Mouse (Mus musculus): ENCODE measurements around the gene Actr3b. TPM values are rescaled to one million over a fixed set of nuclear protein-coding genes. Genes with fewer than 3 reads are reported as not detected.

The Actr3b gene
- polyA plus RNA-seq, 1 experiment from 2014 or later: 9.9 TPM

- no peaks in the 10 kb centered on the region for H3K27me3 ChIP-seq (ENCODE audit: control insufficient read depth, insufficient read depth, low read length)
- H3K9ac ChIP-seq (ENCODE audit: low read depth, low read length): no peak overlapping the region
- DNase-seq (ENCODE audit: low spot score): no peak
- no peaks in the 10 kb centered on the region; the same call in 1 of the 2 replicates for H3K4me1 ChIP-seq (replicated peaks; ENCODE audit: control insufficient read depth, insufficient read depth, low read length)
- H3K4me3 ChIP-seq (ENCODE audit: low read depth, low read length): no peak overlapping the region
- no peak overlapping the region for H3K27ac ChIP-seq (ENCODE audit: low read depth, low read length)
- H3K9me3 ChIP-seq (ENCODE audit: control insufficient read depth, low read length): no peaks in the 10 kb centered on the region
- no peaks in the 10 kb centered on the region for H3K36me3 ChIP-seq (ENCODE audit: control insufficient read depth, insufficient read depth, low read length)
- 71% methylated on average over 2 of the region's 2 CpGs for WGBS
- ATAC-seq (ENCODE audit: low FRiP score): no peak
- no peak overlapping the region for H3K4me2 ChIP-seq (replicated peaks; ENCODE audit: low read depth, low read length)
Measured at GRCm38 (mm10) chr5:25761850-25762249, 2.1 kb downstream of the Actr3b start.

DNA sequence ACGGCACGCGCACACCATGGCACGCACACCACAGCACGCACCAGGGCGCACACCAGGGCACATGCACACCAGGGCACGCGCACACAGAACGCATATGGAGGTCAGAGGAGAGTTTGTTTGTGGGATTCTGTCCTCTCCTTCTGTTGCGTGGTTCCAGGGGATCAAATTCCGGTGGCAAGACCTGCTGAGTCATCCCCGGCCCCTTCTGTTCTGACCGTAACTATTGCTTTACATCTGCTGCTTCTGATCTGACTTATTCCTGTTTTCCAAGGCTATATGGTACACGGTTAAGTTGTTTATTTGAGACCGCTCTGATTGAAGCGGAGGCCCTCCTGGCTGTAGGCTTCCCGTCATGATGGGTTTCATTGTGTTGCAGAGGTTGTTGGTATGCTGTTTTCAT is 9.2 kb downstream of the Actr3b start:
- Histone ChIP-seq H3K36me3 (ENCODE audit: control insufficient read depth, insufficient read depth, low read length) (no peaks in the 10 kb centered on the region), H3K9me3 (ENCODE audit: control insufficient read depth, low read length) (no peaks in the 10 kb centered on the region), H3K4me3 (ENCODE audit: low read depth, low read length) (no peak overlapping the region), H3K4me2 (replicated peaks; ENCODE audit: low read depth, low read length) (no peak overlapping the region), H3K27me3 (ENCODE audit: control insufficient read depth, insufficient read depth, low read length) (no peaks in the 10 kb centered on the region), H3K27ac (ENCODE audit: low read depth, low read length) (no peak overlapping the region), H3K9ac (ENCODE audit: low read depth, low read length) (no peak overlapping the region), H3K4me1 (replicated peaks; ENCODE audit: control insufficient read depth, insufficient read depth, low read length) (no peaks in the 10 kb centered on the region)
- DNase-seq (ENCODE audit: low spot score): no peak
- 81% methylated on average over 17 of the region's 17 CpGs for WGBS
- ATAC-seq (ENCODE audit: low FRiP score): no peak

GRCm38 (mm10) chr5:25769406-25769805 is 9.6 kb downstream of the Actr3b start:
- Histone ChIP-seq H3K9me3 (ENCODE audit: control insufficient read depth, low read length) (no peaks in the 10 kb centered on the region), H3K4me1 (replicated peaks; ENCODE audit: control insufficient read depth, insufficient read depth, low read length) (no peaks in the 10 kb centered on the region), H3K4me3 (ENCODE audit: low read depth, low read length) (no peak overlapping the region), H3K9ac (ENCODE audit: low read depth, low read length) (no peak overlapping the region), H3K4me2 (replicated peaks; ENCODE audit: low read depth, low read length) (no peak overlapping the region), H3K27me3 (ENCODE audit: control insufficient read depth, insufficient read depth, low read length) (no peaks in the 10 kb centered on the region), H3K36me3 (ENCODE audit: control insufficient read depth, insufficient read depth, low read length) (no peaks in the 10 kb centered on the region), H3K27ac (ENCODE audit: low read depth, low read length) (no peak overlapping the region)
- WGBS: 48% methylated on average over 2 of the region's 2 CpGs
- DNase-seq (ENCODE audit: low spot score): no peak
- ATAC-seq (ENCODE audit: low FRiP score): no peak

GRCm38 (mm10) chr5:25772456-25772855 is 12.7 kb downstream of the Actr3b start:
- Histone ChIP-seq H3K9me3 (ENCODE audit: control insufficient read depth, low read length) (no peaks in the 10 kb centered on the region), H3K27me3 (ENCODE audit: control insufficient read depth, insufficient read depth, low read length) (no peaks in the 10 kb centered on the region), H3K27ac (ENCODE audit: low read depth, low read length) (no peak overlapping the region), H3K4me3 (ENCODE audit: low read depth, low read length) (no peak overlapping the region), H3K4me1 (replicated peaks; ENCODE audit: control insufficient read depth, insufficient read depth, low read length) (no peaks in the 10 kb centered on the region), H3K4me2 (replicated peaks; ENCODE audit: low read depth, low read length) (no peak overlapping the region), H3K9ac (ENCODE audit: low read depth, low read length) (no peak overlapping the region), H3K36me3 (ENCODE audit: control insufficient read depth, insufficient read depth, low read length) (no peaks in the 10 kb centered on the region)
- 88% methylated on average over 9 of the region's 9 CpGs for WGBS
- ATAC-seq (ENCODE audit: low FRiP score): no peak
- no peak for DNase-seq (ENCODE audit: low spot score)

DNA sequence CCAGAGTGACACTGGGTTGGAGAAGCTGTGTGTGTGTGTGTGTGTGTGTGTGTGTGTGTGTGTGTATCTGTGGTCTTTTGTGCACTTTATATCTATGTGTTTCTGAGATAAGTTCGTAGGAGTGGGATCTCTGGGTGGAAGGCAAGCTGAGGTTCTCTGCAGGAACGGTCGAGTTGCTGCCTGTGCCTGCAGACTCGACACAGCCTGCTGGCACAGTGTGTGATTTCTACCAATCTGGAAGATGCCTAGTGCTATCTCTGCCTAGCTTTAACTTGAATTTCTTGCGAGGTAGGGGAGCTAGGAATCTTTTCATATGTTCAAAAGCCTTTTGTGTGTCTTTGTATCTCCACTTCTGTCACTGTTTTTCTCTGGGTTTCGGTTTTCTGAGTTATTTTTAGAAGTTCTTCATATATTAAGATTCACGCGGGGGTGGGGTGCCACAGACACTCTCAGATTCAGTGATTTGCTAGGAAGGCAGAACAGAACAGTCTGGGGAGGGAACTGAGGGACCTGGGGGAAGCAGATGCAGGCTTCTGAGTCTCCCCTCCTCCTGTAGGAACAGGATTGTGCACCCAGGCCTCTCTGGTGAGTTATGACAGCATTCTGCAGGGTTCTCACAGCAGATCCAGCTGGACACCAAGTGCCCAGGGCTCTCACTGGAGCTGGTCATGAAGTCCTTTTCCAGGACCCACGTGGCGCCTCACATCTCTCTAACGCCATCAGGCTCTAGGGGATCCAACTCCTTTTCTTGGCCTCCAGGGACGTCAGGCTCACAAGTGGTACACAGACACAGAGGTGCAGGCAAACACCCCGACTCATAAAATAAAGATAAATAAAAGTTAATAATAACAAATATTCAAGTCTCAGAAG is 14.4 kb downstream of the Actr3b start:
- Histone ChIP-seq H3K27me3 (ENCODE audit: control insufficient read depth, insufficient read depth, low read length) (no peaks in the 10 kb centered on the region), H3K4me3 (ENCODE audit: low read depth, low read length) (no peak overlapping the region), H3K4me1 (replicated peaks; ENCODE audit: control insufficient read depth, insufficient read depth, low read length) (no peaks in the 10 kb centered on the region), H3K9me3 (ENCODE audit: control insufficient read depth, low read length) (no peaks in the 10 kb centered on the region), H3K9ac (ENCODE audit: low read depth, low read length) (no peak overlapping the region), H3K4me2 (replicated peaks; ENCODE audit: low read depth, low read length) (no peak overlapping the region), H3K27ac (ENCODE audit: low read depth, low read length) (no peak overlapping the region), H3K36me3 (ENCODE audit: control insufficient read depth, insufficient read depth, low read length) (no peaks in the 10 kb centered on the region)
- ATAC-seq (ENCODE audit: low FRiP score) (no peak), DNase-seq (ENCODE audit: low spot score) (no peak)
- 85% methylated on average over 13 of the region's 13 CpGs for WGBS

- H3K9me3 ChIP-seq (ENCODE audit: control insufficient read depth, low read length): no peaks in the 10 kb centered on the region
- H3K9ac ChIP-seq (ENCODE audit: low read depth, low read length): no peak overlapping the region
- no peaks in the 10 kb centered on the region for H3K4me1 ChIP-seq (replicated peaks; ENCODE audit: control insufficient read depth, insufficient read depth, low read length)
- no peak overlapping the region for H3K4me3 ChIP-seq (ENCODE audit: low read depth, low read length)
- WGBS: 92% methylated on average over 6 of the region's 6 CpGs
- H3K27me3 ChIP-seq (ENCODE audit: control insufficient read depth, insufficient read depth, low read length): no peaks in the 10 kb centered on the region
- no peak overlapping the region for H3K4me2 ChIP-seq (replicated peaks; ENCODE audit: low read depth, low read length)
- ATAC-seq (ENCODE audit: low FRiP score) (no peak), DNase-seq (ENCODE audit: low spot score) (no peak)
- no peak overlapping the region for H3K27ac ChIP-seq (ENCODE audit: low read depth, low read length)
- H3K36me3 ChIP-seq (ENCODE audit: control insufficient read depth, insufficient read depth, low read length): no peaks in the 10 kb centered on the region
Measured at GRCm38 (mm10) chr5:25791570-25791969, 31.8 kb downstream of the Actr3b start.

DNA sequence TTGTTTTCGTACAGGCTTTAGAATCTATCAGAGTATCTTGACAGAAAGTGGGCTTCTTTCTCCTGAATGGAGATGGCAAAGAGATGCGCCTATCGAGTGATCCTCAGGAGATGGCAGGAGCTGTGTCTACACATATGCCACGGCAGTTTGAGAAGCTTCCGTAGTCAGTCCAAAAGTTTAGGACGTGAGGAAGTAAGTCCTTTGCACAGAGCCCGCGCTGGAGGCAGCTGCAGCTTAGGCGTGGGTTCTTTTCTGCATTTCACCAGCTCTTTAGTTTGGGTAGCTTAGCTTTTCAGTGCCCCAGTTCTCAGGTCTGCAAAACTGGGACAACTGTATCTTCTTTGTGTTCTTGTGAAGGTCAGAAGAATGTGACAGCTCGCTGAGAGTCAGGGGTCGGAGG is 38.0 kb downstream of the Actr3b start:
- no peak for DNase-seq (ENCODE audit: low spot score)
- H3K27me3 ChIP-seq (ENCODE audit: control insufficient read depth, insufficient read depth, low read length): no peaks in the 10 kb centered on the region
- H3K9me3 ChIP-seq (ENCODE audit: control insufficient read depth, low read length): no peaks in the 10 kb centered on the region
- H3K4me1 ChIP-seq (replicated peaks; ENCODE audit: control insufficient read depth, insufficient read depth, low read length): no peaks in the 10 kb centered on the region
- H3K36me3 ChIP-seq (ENCODE audit: control insufficient read depth, insufficient read depth, low read length): no peaks in the 10 kb centered on the region
- no peak overlapping the region for H3K4me3 ChIP-seq (ENCODE audit: low read depth, low read length)
- H3K4me2 ChIP-seq (replicated peaks; ENCODE audit: low read depth, low read length): no peak overlapping the region
- H3K27ac ChIP-seq (ENCODE audit: low read depth, low read length): no peak overlapping the region
- ATAC-seq (ENCODE audit: low FRiP score): no peak
- no peak overlapping the region for H3K9ac ChIP-seq (ENCODE audit: low read depth, low read length)
- WGBS: 94% methylated on average over 11 of the region's 11 CpGs

- no peak overlapping the region for H3K27ac ChIP-seq (ENCODE audit: low read depth, low read length)
- H3K4me1 ChIP-seq (replicated peaks; ENCODE audit: control insufficient read depth, insufficient read depth, low read length): no peaks in the 10 kb centered on the region
- no peaks in the 10 kb centered on the region for H3K27me3 ChIP-seq (ENCODE audit: control insufficient read depth, insufficient read depth, low read length)
- WGBS: 70% methylated on average over 6 of the region's 6 CpGs
- H3K9me3 ChIP-seq (ENCODE audit: control insufficient read depth, low read length): no peaks in the 10 kb centered on the region
- H3K9ac ChIP-seq (ENCODE audit: low read depth, low read length): no peak overlapping the region
- no peaks in the 10 kb centered on the region for H3K36me3 ChIP-seq (ENCODE audit: control insufficient read depth, insufficient read depth, low read length)
- H3K4me3 ChIP-seq (ENCODE audit: low read depth, low read length): no peak overlapping the region
- ATAC-seq (ENCODE audit: low FRiP score): no peak
- DNase-seq (ENCODE audit: low spot score): no peak
- no peak overlapping the region for H3K4me2 ChIP-seq (replicated peaks; ENCODE audit: low read depth, low read length)
Measured at GRCm38 (mm10) chr5:25800929-25801328, 41.1 kb downstream of the Actr3b start.

- ATAC-seq (ENCODE audit: low FRiP score) (no peak), DNase-seq (ENCODE audit: low spot score) (no peak)
- Histone ChIP-seq H3K4me1 (replicated peaks; ENCODE audit: control insufficient read depth, insufficient read depth, low read length) (no peaks in the 10 kb centered on the region), H3K36me3 (ENCODE audit: control insufficient read depth, insufficient read depth, low read length) (no peaks in the 10 kb centered on the region), H3K9me3 (ENCODE audit: control insufficient read depth, low read length) (no peaks in the 10 kb centered on the region), H3K9ac (ENCODE audit: low read depth, low read length) (no peak overlapping the region), H3K4me3 (ENCODE audit: low read depth, low read length) (no peak overlapping the region), H3K4me2 (replicated peaks; ENCODE audit: low read depth, low read length) (no peak overlapping the region), H3K27me3 (ENCODE audit: control insufficient read depth, insufficient read depth, low read length) (no peaks in the 10 kb centered on the region), H3K27ac (ENCODE audit: low read depth, low read length) (no peak overlapping the region)
- 66% methylated on average over 4 of the region's 4 CpGs for WGBS
Measured at GRCm38 (mm10) chr5:25801744-25802143, 41.9 kb downstream of the Actr3b start.
